Mouse (Mus musculus) heart, embryonic 16.5 days (tissue): ENCODE data around the gene Ryr1. TPM values are rescaled to one million over a fixed set of nuclear protein-coding genes. Genes with fewer than 3 reads are reported as not detected.
A peak's percentile ranks its signal among the peaks of the same experiment; 100 is the strongest.

Source experiments
- ATAC-seq: fragments of 200-750 bp; cut with Nextera tagmentation; replicated peaks from 2 replicates; pipeline ENCODE4 v1.8.0; 2017; ENCODE audit warnings: moderate number of reproducible peaks; ENCODE audit not compliant: insufficient read depth, low FRiP score; ENCODE audit errors: extremely low read depth
- H3K27ac ChIP-seq: fragments of 300-500 bp; sonication (generic); 2 replicates; pipeline ENCODE4 v1.5.1; 2014; ENCODE audit warnings: mild to moderate bottlenecking, low read length, control low read depth, moderate library complexity
- H3K27me3 ChIP-seq: fragments of 300-500 bp; sonication (generic); 2 replicates; pipeline ENCODE4 v1.6.1; 2014; ENCODE audit warnings: low read length, mixed read lengths; ENCODE audit not compliant: control insufficient read depth, insufficient read depth
- H3K36me3 ChIP-seq: fragments of 300-500 bp; sonication (generic); 2 replicates; pipeline ENCODE4 v1.6.1; 2014; ENCODE audit not compliant: control insufficient read depth, insufficient read depth
- H3K4me1 ChIP-seq: fragments of 300-500 bp; sonication (generic); 2 replicates; pipeline ENCODE4 v1.6.1; 2014; ENCODE audit warnings: low read length, mixed read lengths; ENCODE audit not compliant: control insufficient read depth, insufficient read depth
- H3K4me2 ChIP-seq: fragments of 300-500 bp; sonication (generic); 2 replicates; pipeline ENCODE4 v1.6.1; 2014; ENCODE audit warnings: low read depth, mild to moderate bottlenecking, control low read depth, low read length
- H3K4me3 ChIP-seq: fragments of 300-500 bp; sonication (generic); 2 replicates; pipeline ENCODE4 v1.5.1; 2014; ENCODE audit warnings: mild to moderate bottlenecking, control low read depth, low read length
- H3K9ac ChIP-seq: fragments of 300-500 bp; sonication (generic); 2 replicates; pipeline ENCODE4 v1.6.1; 2014; ENCODE audit warnings: low read length, control low read depth
- H3K9me3 ChIP-seq: fragments of 300-500 bp; sonication (generic); replicated peaks from 2 replicates; pipeline ENCODE4 v1.6.1; 2016; ENCODE audit warnings: low read length; ENCODE audit not compliant: control insufficient read depth
- WGBS: fragments of 180-500 bp; shearing (Covaris S2); extraction: QIAGEN DNeasy Blood & Tissue Kit; methylation state at CpG from one replicate; pipeline ENCODE4 v1.1.7; 2014; 5-methylcytosine and 5-hydroxymethylcytosine counted together
- polyA plus RNA-seq: library from polyadenylated mRNA; unstranded; fragments of >200 nt; fragmentation: Nextera tagmentation; extraction: Ambion mirVana; gene quantifications from 2 replicates; pipeline ENCODE4 v1.2.1, GENCODE M21; 2015

Gene Ryr1
- 0.22 and 0.29 TPM in 2 replicates for polyA plus RNA-seq

DNA sequence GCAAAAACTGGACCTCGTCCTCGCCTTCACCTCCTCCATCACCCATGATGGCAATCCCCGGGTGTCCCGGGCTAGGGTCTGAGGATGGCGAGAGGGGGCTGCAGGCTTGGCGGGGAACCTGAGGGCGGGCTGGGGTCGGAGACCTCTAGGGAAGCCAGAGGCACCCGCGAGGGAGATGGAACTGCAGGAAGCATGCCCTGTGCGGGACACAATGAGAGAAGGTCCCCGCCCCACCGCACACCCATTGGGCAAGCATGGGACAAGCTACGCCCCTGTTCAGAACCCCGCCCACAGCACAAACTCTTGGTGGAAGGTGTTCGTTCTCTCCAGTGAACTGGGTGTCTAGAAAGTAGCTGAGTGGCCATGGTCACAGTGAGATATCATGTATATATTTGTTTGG lies at the start of gene Ryr1:
Gene Ryr1, minus strand, starts transcription at position 210 of the 400 bp plus-strand sequence.
- Histone ChIP-seq H3K9ac (peak within 1 kb of the TSS; percentile 33; the same call in 1 of the 2 replicates), H3K36me3 (no peaks in the 10 kb centered on the region), H3K4me2 (peak within 1 kb of the TSS; percentile 75), H3K9me3 (no peaks in the 10 kb centered on the region), H3K27ac (no peak within 1 kb of the TSS), H3K4me3 (peak within 1 kb of the TSS; percentile 43), H3K4me1 (peaks cover 6% of the 10 kb centered on the region; the same call in 1 of the 2 replicates), H3K27me3 (peaks cover 5% of the 10 kb centered on the region; the same call in 1 of the 2 replicates)
- ATAC-seq: peak; percentile 64; the same call in 1 of the 2 replicates
- WGBS: under 1% methylated on average over 16 of the region's 16 CpGs

DNA sequence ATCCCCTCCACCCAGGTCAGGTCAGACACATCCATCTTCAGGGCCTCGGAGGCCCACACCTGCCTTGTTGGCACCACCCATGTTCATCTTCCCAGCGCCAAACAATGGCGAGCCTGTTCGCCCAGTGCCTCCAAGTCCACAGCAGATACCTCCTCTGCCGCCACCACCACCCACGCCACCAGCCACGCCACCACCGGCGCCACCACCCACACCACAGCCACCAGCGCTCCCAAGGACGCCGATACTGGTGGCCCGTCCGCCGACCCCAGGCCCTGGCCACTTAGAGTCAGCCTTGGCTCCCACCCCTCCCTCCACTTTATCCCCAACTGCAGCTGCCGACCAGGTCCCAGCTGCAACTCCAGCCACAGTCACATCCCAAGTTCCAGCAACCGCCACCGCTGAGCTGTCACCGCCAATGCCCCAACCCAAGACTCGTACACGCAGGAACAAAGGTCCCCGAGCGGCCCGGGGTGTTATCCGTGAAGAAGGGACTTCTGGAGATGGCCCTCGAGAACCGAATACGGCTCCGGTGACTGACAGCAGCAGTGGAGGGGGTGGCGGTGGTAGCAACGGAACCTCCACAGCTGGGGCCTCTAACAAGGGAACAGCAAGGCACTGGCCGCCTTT lies 47.5 kb upstream of the Ryr1 start:
- 38% methylated on average over 32 of the region's 32 CpGs for WGBS
- H3K4me1 ChIP-seq: peaks cover 20% of the 10 kb centered on the region
- H3K36me3 ChIP-seq: peaks cover 27% of the 10 kb centered on the region
- no peak overlapping the region for H3K4me2 ChIP-seq
- no peaks in the 10 kb centered on the region for H3K9me3 ChIP-seq
- ATAC-seq: no peak
- H3K27me3 ChIP-seq: peaks cover 37% of the 10 kb centered on the region
- H3K9ac ChIP-seq: no peak overlapping the region
- H3K27ac ChIP-seq: no peak overlapping the region
- no peak overlapping the region for H3K4me3 ChIP-seq

DNA sequence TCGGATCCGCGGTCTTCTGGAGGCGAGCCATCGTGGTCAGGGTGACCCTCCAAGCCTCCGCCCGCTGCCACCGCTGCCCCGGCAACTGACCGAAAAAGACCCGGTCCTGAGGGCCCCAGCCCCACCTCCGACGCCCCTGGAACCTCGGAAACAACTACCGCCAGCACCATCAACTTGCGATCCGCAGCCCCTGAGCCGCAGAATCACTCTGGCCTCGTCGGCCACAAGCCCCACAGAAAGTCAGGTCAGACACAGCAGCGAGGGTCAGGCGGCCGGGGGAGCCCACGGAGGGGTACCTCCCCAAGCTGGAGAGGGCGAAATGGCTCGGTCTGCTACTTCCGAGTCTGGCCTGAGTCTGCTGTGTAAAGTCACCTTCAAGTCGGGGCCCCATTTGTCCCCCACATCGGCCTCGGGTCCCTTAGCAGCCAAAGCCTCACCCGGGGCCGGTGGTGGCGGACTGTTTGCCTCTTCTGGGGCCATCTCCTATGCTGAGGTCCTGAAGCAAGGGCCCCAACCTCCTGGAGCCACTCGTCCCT lies 46.7 kb upstream of the Ryr1 start:
- Histone ChIP-seq H3K9me3 (no peaks in the 10 kb centered on the region), H3K4me2 (peak overlapping the region; percentile 86), H3K4me1 (peaks cover 20% of the 10 kb centered on the region), H3K9ac (peak overlapping the region; percentile 64), H3K36me3 (peaks cover 27% of the 10 kb centered on the region), H3K27ac (no peak overlapping the region), H3K27me3 (peaks cover 38% of the 10 kb centered on the region), H3K4me3 (peak overlapping the region; percentile 58)
- no peak for ATAC-seq
- WGBS: 4% methylated on average over 34 of the region's 34 CpGs

DNA sequence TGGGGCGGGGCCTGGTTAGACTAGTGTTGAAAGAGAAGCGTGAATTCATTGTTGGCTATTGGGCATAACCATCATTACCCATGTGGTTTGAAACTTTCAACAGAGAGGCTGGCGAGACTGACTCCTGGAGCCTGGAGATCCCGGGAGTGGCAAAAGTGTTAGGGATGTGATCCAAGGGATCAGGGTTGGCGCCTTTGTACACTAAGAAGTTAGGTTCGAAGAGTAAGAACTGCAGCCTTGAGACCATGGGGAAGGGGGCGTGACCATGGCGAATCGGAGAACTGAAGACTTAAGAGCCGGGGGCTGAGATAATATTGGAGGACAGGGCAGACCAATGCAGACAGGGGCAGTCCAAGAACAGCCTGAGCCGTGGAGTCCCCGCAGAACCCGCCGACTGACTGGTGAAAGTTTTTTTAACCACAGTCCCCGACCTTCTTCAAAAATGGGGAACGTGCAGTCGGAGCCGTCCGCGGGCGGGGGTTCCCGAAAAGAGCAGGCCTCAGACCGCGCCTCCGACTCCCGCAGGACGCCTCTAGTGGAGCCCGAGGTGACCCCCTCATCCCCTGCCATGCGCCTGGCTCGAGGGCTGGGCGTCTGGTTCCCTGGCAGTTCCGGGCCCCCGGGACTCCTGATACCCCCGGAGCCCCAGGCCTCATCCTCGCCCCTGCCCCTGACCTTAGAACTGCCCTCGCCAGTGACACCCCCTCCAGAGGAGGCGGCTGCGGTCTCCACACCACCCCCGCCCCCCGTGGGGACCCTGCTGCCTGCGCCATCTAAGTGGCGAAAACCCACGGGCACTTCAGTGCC lies 46.0 kb upstream of the Ryr1 start:
- Histone ChIP-seq H3K27ac (no peak overlapping the region), H3K9ac (peak overlapping the region; percentile 64), H3K27me3 (peaks cover 38% of the 10 kb centered on the region), H3K4me1 (peaks cover 20% of the 10 kb centered on the region), H3K4me2 (peak overlapping the region; percentile 86), H3K36me3 (peaks cover 27% of the 10 kb centered on the region), H3K9me3 (no peaks in the 10 kb centered on the region), H3K4me3 (peak overlapping the region; percentile 58)
- 2% methylated on average over 43 of the region's 43 CpGs for WGBS
- ATAC-seq: no peak

DNA sequence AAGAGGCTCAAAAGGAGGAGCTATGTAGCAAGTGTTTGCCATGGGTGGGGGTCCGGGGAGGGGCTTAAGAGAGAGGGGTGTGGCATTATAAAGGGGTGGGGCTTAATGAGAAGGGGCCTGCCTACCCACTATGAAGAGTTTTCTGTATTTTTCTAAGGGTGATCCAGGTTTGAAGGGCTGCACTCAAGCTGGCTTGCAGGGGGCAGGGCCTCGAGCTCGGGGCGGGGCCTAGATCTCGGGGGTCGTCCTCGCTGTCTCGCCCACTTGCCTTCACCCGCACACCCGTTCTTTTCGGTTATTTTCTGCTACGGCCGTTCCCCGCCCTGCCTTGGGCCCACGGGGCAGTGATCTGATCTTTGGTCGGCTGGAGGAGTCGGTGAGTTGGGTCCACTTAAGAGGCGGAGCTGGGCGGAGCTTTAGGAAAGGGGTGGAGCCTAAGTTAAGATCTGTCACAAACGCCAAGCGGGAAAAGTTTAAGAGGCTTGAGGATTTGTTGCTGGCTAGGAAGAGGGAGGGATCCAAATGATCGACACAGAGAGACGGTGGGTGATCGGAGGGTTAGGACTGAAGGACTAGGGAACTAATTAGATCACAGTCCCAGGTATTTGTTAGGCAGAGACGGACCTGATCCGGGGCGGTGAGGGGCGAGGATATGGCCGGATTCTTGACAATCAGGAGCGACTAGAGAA lies 45.2 kb upstream of the Ryr1 start, which contains the start of the genes Ggn and Spred3:
Gene Ggn, plus strand, starts transcription at position 145 of the 689 bp plus-strand sequence.
Gene Spred3, minus strand, starts transcription at position 346 of the 689 bp plus-strand sequence.
- peak within 1 kb of the TSS; percentile 72 for H3K27ac ChIP-seq
- 2% methylated on average over 30 of the region's 30 CpGs for WGBS
- peak within 1 kb of the TSS; percentile 72 for H3K9ac ChIP-seq
- peaks cover 19% of the 10 kb centered on the region for H3K36me3 ChIP-seq
- peak within 1 kb of the TSS; percentile 58 for H3K4me3 ChIP-seq
- H3K4me1 ChIP-seq: peaks cover 20% of the 10 kb centered on the region
- peak; percentile 53 for ATAC-seq
- H3K4me2 ChIP-seq: peak within 1 kb of the TSS; percentile 86
- H3K9me3 ChIP-seq: no peaks in the 10 kb centered on the region
- H3K27me3 ChIP-seq: peaks cover 38% of the 10 kb centered on the region

DNA sequence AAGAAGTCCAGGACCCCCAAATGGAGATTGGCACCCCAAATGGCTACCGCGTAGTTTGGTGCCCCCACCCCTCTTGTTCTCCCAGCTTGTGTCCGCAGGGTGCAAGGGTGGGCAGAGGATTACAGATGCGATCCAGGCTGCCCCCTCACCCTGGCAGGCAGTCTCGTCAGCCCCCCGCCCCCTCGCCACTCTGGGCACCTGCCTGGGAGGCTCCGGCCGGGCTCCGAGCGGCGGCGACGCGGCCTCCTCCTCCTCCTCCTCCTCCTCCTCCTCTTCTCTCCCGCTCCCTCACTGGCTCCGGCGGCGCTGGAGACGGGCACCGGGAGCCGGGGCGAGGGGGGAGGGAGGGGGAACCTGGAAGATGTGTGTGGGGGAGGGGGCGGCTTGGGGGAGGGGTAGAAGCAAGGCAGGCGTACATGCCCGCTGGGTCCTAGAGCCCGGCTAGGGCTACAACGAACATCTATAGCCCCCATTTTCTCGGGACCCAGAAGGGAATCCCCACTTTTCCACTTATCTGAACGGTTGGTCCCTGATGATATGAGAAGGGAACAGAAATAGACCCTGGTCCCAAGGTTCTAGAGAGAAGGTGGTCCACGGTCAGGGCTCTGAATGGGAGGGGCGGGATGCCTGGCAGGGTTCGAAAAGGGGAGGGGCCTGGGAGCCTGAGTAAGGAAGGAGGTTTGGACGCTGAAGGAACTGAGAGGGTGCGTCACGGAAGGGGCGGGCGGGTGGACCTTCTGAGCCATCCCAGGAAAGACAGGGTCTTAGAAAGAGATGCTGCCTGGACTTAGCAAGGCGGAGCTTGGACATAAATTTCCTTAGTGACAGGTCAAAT lies 44.5 kb upstream of the Ryr1 start:
- H3K27me3 ChIP-seq: peaks cover 38% of the 10 kb centered on the region
- H3K36me3 ChIP-seq: peaks cover 11% of the 10 kb centered on the region; the same call in 1 of the 2 replicates
- peak; percentile 70 for ATAC-seq
- 1% methylated on average over 27 of the region's 39 CpGs for WGBS
- H3K27ac ChIP-seq: no peak overlapping the region
- H3K9ac ChIP-seq: peak overlapping the region; percentile 72
- peaks cover 20% of the 10 kb centered on the region for H3K4me1 ChIP-seq
- H3K4me3 ChIP-seq: peak overlapping the region; percentile 58
- H3K9me3 ChIP-seq: no peaks in the 10 kb centered on the region
- peak overlapping the region; percentile 86 for H3K4me2 ChIP-seq

DNA sequence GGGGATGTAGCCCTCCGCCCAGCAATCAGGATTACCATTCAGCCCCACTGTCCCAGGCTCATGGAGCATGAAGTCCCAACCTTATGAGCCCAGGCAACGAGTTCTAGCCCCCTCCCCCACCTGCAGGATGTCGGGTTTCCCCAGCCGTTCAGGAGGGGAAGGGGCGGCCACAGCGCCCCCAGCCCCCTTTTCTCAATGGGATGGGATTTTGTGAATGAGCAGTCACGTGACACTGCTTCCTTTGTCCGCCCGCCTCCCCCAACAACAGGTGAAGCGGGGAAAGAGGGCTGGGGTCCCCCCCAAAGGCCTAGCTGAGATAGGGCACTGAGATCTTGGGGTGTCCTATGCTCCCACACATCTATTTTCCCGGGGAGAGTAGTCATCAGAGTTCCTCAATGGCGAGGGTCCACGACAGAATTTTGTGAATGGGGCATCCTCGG lies 43.8 kb upstream of the Ryr1 start:
- under 1% methylated on average over 14 of the region's 14 CpGs for WGBS
- H3K27me3 ChIP-seq: peaks cover 35% of the 10 kb centered on the region
- H3K27ac ChIP-seq: no peak overlapping the region
- no peak for ATAC-seq
- peak overlapping the region; percentile 86 for H3K4me2 ChIP-seq
- no peaks in the 10 kb centered on the region for H3K9me3 ChIP-seq
- peak overlapping the region; percentile 72 for H3K9ac ChIP-seq
- peaks cover 6% of the 10 kb centered on the region; the same call in 1 of the 2 replicates for H3K36me3 ChIP-seq
- H3K4me1 ChIP-seq: peaks cover 20% of the 10 kb centered on the region
- peak overlapping the region; percentile 58 for H3K4me3 ChIP-seq
